Mouse (Mus musculus): ENCODE measurements around the gene Aebp1. TPM values are rescaled to one million over a fixed set of nuclear protein-coding genes. Genes with fewer than 3 reads are reported as not detected.

Aebp1 gene
- total RNA-seq, 2 experiments from 2014 or later, result 15.2 to 18.6 TPM

- intact Hi-C loops (cut with DNase I), result no loop called here
- no peak for DNase-seq (ENCODE audit: low spot score in 2 of 2)
These were observed 51.5 kb downstream of the Aebp1 start for GRCm38 (mm10) chr11:5913256-5913655.

DNA sequence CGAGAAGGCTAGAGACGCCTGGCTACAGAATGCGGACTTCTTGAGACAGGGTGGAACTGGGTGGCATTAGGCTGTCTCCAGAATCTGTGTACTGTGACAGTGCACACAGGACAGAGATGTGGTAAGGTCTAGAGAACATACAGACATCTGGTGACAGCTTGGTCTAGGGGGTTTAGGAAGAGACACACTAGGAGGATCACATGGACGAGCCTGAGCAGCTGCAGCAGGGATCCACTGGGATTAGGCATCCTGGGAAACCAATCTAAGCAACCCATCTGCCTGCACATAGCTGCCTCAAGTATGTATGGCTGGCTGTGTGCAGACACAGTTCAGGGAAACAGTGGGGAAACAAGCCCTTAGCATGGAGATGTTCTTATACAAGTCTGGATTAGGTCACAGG is 52.2 kb downstream of the Aebp1 start:
- DNase-seq (ENCODE audit: low spot score in 2 of 2), result peak in 1 of 2 experiments; percentile 53
- intact Hi-C loops (cut with DNase I), result no loop called here

DNA sequence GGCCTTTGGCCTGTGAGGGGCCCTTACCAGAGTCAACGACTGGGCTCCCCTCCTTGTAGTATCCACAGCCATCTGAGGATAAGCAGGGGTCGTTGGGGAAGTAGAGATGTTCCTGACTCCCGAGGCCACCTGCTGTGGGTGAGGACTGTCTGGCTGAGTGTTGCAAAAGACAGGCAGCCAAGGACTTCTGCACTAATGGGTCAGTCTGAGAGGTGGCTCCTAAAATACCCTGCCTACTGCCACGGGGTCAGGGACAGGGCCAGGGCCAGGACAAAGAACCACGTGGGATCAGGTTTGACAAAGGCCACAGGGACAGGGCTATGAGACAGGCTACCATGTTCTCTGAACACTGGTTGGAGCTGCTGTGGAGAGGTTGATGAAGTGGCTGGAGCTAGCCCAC is 53.2 kb downstream of the Aebp1 start:
- no peak for DNase-seq (ENCODE audit: low spot score in 2 of 2)
- intact Hi-C loops (cut with DNase I), result no loop called here

GRCm38 (mm10) chr11:5915429-5916177 is 53.9 kb downstream of the Aebp1 start:
- intact Hi-C loops (cut with DNase I), result no loop called here
- peak in 1 of 2 experiments; percentile 32 for DNase-seq (ENCODE audit: low spot score in 2 of 2)

DNA sequence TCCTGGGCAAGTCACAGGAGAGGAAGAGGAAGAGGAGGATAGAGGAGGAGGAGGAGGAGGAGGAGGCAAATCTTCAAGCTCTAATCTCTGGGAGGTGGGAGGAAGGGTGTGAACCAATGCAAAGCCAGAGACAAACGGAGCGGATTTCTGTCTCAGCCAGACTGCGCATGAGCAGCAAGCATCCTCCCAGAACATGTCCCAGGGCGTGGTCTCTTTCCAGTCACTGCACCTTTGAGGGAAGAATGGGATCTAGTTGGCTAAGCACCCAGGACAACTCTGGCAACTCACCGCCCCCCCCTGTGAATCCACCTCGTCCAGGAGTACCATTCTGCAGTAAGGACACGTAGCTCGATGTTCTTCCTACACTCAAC is 54.4 kb downstream of the Aebp1 start:
- no peak for DNase-seq (ENCODE audit: low spot score in 2 of 2)
- intact Hi-C loops (cut with DNase I), result no loop called here

DNA sequence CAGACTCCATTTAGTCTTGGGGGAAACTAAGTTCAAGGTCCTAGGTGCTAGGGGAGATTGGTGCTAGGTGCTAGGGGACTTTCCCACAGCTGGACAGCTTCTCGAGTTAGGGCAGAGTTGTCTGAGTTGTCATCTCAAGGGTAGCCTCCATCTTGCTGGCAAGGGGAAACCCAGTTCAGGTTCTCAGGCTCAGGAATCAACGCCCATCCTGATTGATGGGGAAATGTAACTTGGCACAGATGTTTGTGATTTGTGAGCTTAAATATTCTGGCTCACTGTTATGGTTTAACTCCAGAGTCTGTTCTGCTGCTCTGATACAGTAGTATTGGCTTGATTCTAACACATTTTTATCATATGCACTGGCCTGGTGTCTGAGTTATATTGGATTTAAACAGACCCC is 56.4 kb downstream of the Aebp1 start:
- no peak for DNase-seq (ENCODE audit: low spot score in 2 of 2)
- intact Hi-C loops (cut with DNase I), result no loop called here

- no peak for DNase-seq (ENCODE audit: low spot score in 2 of 2)
These were observed 57.9 kb downstream of the Aebp1 start for GRCm38 (mm10) chr11:5919606-5920005.

DNA sequence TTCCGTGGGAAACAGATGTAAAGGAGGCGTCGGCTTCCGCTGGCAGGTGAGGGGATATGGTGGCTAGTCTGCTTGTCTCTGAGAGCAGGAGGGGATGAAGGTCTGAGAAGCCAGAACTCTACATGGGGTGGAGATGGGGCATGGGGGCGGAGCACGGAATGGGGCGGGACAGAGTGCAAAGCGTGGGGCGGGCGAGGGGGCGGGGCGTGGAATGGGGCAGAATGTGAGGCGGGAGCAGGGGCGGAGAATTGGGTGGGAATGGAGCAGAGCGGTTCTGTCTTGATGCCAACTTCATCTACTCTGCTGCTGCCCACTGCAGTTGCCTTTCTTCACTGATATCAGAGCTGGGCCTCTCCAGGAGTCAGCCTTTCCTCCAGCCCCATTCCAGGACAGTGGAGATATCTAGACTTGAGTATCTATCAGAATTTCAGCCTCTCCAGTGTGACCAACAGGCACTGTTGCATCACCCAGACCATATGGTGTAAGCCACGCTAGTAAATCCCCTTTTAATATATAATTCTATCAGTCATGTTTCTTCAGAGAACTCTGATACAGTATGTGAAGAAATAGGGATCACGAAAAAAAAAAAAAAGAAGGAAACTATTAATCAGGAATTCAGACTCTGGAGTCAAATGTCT is 58.7 kb downstream of the Aebp1 start:
- intact Hi-C loops (cut with DNase I), result no loop called here
- DNase-seq (ENCODE audit: low spot score in 2 of 2), result no peak

More at GRCm38 (mm10) chr11:5919606-5920005, 57.9 kb downstream of the Aebp1 start:
- intact Hi-C loops (cut with DNase I), result no loop called here

Other genes with a start within 250 kb of the Aebp1 start
- 10 to 100 TPM; 88.4 to 89.7 TPM for gene Mrps24, start 146.3 kb upstream of the Aebp1 start, total RNA-seq (2021)
- gene Urgcp, start 99.6 kb upstream of the Aebp1 start, total RNA-seq (2021), result 10 to 100 TPM; 55.9 to 60.8 TPM
- 10 to 100 TPM; 78.4 to 79.8 TPM for gene Dbnl, start 73.5 kb upstream of the Aebp1 start, total RNA-seq (2021)
- 10 to 100 TPM; 11.6 to 13.9 TPM for gene Pgam2, start 58.2 kb upstream of the Aebp1 start, total RNA-seq (2021)
- 1 to 10 TPM; 7.0 to 7.7 TPM for gene Polm, start 23.9 kb upstream of the Aebp1 start, total RNA-seq (2021)
- 10 to 100 TPM; 19.4 to 21.2 TPM for gene Pold2, start 16.3 kb downstream of the Aebp1 start, total RNA-seq (2021)
- not detected for gene Myl7, start 36.8 kb downstream of the Aebp1 start, total RNA-seq (2021)
- gene Gck, start 88.1 kb downstream of the Aebp1 start, total RNA-seq (2021), result 1 to 10 TPM; 1.6 to 2.1 TPM
- gene Ykt6, start 93.7 kb downstream of the Aebp1 start, total RNA-seq (2021), result 100 to 1,000 TPM in 1 of 2 experiments, 10 to 100 TPM in 1; 99.6 to 108 TPM
- 100 to 1,000 TPM; 771 to 777 TPM for gene Camk2b, start 204.4 kb downstream of the Aebp1 start, total RNA-seq (2021)